Comparison of ENCODE assay signal across 21 mouse cellular contexts in the genomic region with DNA sequence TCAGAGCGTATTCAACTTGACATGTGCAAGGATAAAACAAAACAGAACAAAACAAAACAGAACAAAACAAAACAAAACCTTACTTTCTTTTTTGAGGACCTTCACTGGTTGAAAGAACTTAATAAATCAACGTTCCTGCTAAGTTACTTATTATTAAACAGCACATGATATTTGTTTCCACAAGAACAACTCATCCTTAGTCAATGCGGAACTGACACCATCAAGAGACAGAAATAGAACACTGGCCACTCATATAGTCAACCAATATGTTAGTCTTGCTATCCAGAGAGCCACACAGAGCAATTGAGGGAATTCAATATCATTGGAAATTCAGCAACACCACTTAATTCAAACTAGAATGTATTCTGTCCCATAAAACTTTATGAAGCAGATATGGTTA.
DNase-seq lines count a peak whose midpoint lies in the region; ATAC-seq and TF ChIP-seq lines count a peak whose summit lies in the region.
"Had no signal": no experiment of that assay in that cellular context is flagged by ENCODE, and none has a peak within 500 bp of the region (broad histone marks: within the 10 kb centered on the region; RNA-seq: fewer than 3 reads in every experiment).

No protein-coding gene starts in this region.

- no peaks in the 10 kb centered on the region for H3K79me2 ChIP-seq in CH12.LX (replicated peaks; ENCODE audit: control insufficient read depth, extremely low read depth, insufficient read depth, poor library complexity, severe bottlenecking)

- in situ Hi-C loops in CH12.LX (cut with MboI; ENCODE audit: low pct_ligation_motif_present, low pct_unique_long_range_greater_than_20kb, low sequenced_read_pairs) = no loop called here

- no peak for TF ChIP-seq POLR2A in CH12.LX (IDR thresholded peaks at IDR 0.05; ENCODE audit: low read depth, low read length)
- TF ChIP-seq POLR2A in bone marrow macrophage, adult 2 months (IDR thresholded peaks at IDR 0.05; ENCODE audit: borderline replicate concordance, low read depth, low read length) = no peak

- DNase-seq in CH12.LX (ENCODE audit: extremely low read depth) (peak; percentile 46), NIH3T3 (ENCODE audit: low read depth) (peak; percentile 24)
- DNase-seq in right cerebral cortex, postnatal 36 days (ENCODE audit: low spot score in 2 of 2) = no peak
- no peak for DNase-seq in forebrain, embryonic 10.5 days (ENCODE audit: extremely low spot score, low spot score)
- DNase-seq in midbrain, postnatal 0 days (ENCODE audit: low spot score) = no peak
- DNase-seq: adrenal gland, adult 8-10 months; adrenal gland, postnatal 14 days; adrenal gland, postnatal 36 days; cerebellum, adult 11 months; cerebellum, adult 18-20 months; cerebellum, adult 9-10 months; cerebellum, postnatal 10 days; cerebellum, postnatal 25 days had no signal

- no peaks in the 10 kb centered on the region for H3K9me3 ChIP-seq in CH12.LX (replicated peaks; ENCODE audit: low read length)
- H3K9me3 ChIP-seq in forebrain, embryonic 10.5 days = no peaks in the 10 kb centered on the region
- no peaks in the 10 kb centered on the region for H3K9me3 ChIP-seq in midbrain, postnatal 0 days (ENCODE audit: low read length)
- H3K9me3 ChIP-seq: embryonic facial prominence, embryonic 10.5 days; embryonic facial prominence, embryonic 12.5 days; forebrain, embryonic 12.5 days had no signal

- H3K27ac ChIP-seq in CH12.LX (ENCODE audit: insufficient read depth, low read depth) = no peak overlapping the region
- peak overlapping the region; percentile 78 for H3K27ac ChIP-seq in bone marrow macrophage, adult 2 months (ENCODE audit: insufficient read depth, low read depth, low read length)
- no peak overlapping the region for H3K27ac ChIP-seq in forebrain, embryonic 10.5 days
- H3K27ac ChIP-seq in midbrain, postnatal 0 days (ENCODE audit: low read depth, low read length) = no peak overlapping the region
- H3K27ac ChIP-seq: embryonic facial prominence, embryonic 10.5 days; embryonic facial prominence, embryonic 12.5 days; forebrain, embryonic 12.5 days had no signal

- no peaks in the 10 kb centered on the region for H3K36me3 ChIP-seq in CH12.LX (replicated peaks in 1 of 2; ENCODE audit: control insufficient read depth in 1 of 2, insufficient read depth in 1 of 2, low read length in 1 of 2)
- no peaks in the 10 kb centered on the region for H3K36me3 ChIP-seq in forebrain, embryonic 10.5 days (replicated peaks)
- no peaks in the 10 kb centered on the region for H3K36me3 ChIP-seq in midbrain, postnatal 0 days (ENCODE audit: insufficient read depth, low read length)
- H3K36me3 ChIP-seq: embryonic facial prominence, embryonic 10.5 days; embryonic facial prominence, embryonic 12.5 days; forebrain, embryonic 12.5 days; G1E had no signal

- TF ChIP-seq EP300 in CH12.LX (IDR thresholded peaks at IDR 0.05; ENCODE audit: low read length) = peak; percentile 71

- H3K4me1 ChIP-seq in CH12.LX (ENCODE audit: control insufficient read depth in 1 of 2, insufficient read depth in 2 of 2) = peaks cover 4 to 20% of the 10 kb centered on the region in 2 experiments
- H3K4me1 ChIP-seq in bone marrow macrophage, adult 2 months (ENCODE audit: control insufficient read depth, insufficient read depth, low read length) = peaks cover 12% of the 10 kb centered on the region
- H3K4me1 ChIP-seq in forebrain, embryonic 10.5 days = no peaks in the 10 kb centered on the region
- no peaks in the 10 kb centered on the region for H3K4me1 ChIP-seq in midbrain, postnatal 0 days (ENCODE audit: insufficient read depth, low read length)
- H3K4me1 ChIP-seq: embryonic facial prominence, embryonic 10.5 days; embryonic facial prominence, embryonic 12.5 days; forebrain, embryonic 12.5 days had no signal

- TF ChIP-seq RAD21 in CH12.LX (IDR thresholded peaks at IDR 0.05; ENCODE audit: low read depth, low read length) = no peak

- no peak for ATAC-seq in midbrain, postnatal 0 days (ENCODE audit: low FRiP score)
- ATAC-seq: activated CD4-positive, CD25-positive, alpha-beta regulatory T cell, adult 4 months; forebrain, embryonic 14.5 days; forebrain, embryonic 16.5 days had no signal

- TF ChIP-seq CTCF in CH12.LX (conservative IDR thresholded peaks at IDR 0.05 in 1 of 2, IDR thresholded peaks at IDR 0.05 in 1 of 2; ENCODE audit: low read depth in 2 of 2, low read length in 2 of 2) = no peak
- no peak for TF ChIP-seq CTCF in bone marrow macrophage, adult 2 months (IDR thresholded peaks at IDR 0.05; ENCODE audit: low read depth, low read length)
- no peak for TF ChIP-seq CTCF in midbrain, postnatal 0 days (IDR thresholded peaks at IDR 0.05)

- dilution Hi-C loops in CH12.LX (cut with MboI; ENCODE audit: extremely low pct_ligation_motif_present, extremely low pct_unique_long_range_greater_than_20kb, low sequenced_read_pairs) = no loop called here

- H3K27me3 ChIP-seq in CH12.LX (replicated peaks) = no peaks in the 10 kb centered on the region
- H3K27me3 ChIP-seq in forebrain, embryonic 10.5 days (ENCODE audit: poor library complexity, severe bottlenecking) = no peaks in the 10 kb centered on the region
- H3K27me3 ChIP-seq in midbrain, postnatal 0 days (ENCODE audit: insufficient read depth, low read length) = no peaks in the 10 kb centered on the region
- H3K27me3 ChIP-seq: embryonic facial prominence, embryonic 12.5 days; forebrain, embryonic 12.5 days had no signal

- no peak overlapping the region for H3K9ac ChIP-seq in CH12.LX (ENCODE audit: insufficient read depth, low read depth)
- H3K9ac ChIP-seq in midbrain, postnatal 0 days (replicated peaks; ENCODE audit: low read length, poor library complexity, severe bottlenecking) = no peak overlapping the region
- H3K9ac ChIP-seq: embryonic facial prominence, embryonic 12.5 days; forebrain, embryonic 12.5 days had no signal

- H3K4me2 ChIP-seq in CH12.LX (ENCODE audit: insufficient read depth, low read depth, poor library complexity, severe bottlenecking) = no peak overlapping the region; the same call in 1 of the 2 replicates
- H3K4me2 ChIP-seq in midbrain, postnatal 0 days (ENCODE audit: low read depth, low read length, poor library complexity, severe bottlenecking) = no peak overlapping the region
- H3K4me2 ChIP-seq: embryonic facial prominence, embryonic 12.5 days; forebrain, embryonic 12.5 days had no signal

- WGBS in forebrain, embryonic 10.5 days = 78% methylated on average over 3 of the region's 3 CpGs
- WGBS in midbrain, postnatal 0 days = 79% methylated on average over 3 of the region's 3 CpGs

- H3K4me3 ChIP-seq in CH12.LX (replicated peaks in 1 of 3; ENCODE audit: low read depth in 2 of 3, low read length in 2 of 3, poor library complexity in 1 of 3) = no peak overlapping the region
- H3K4me3 ChIP-seq in bone marrow macrophage, adult 2 months (ENCODE audit: insufficient read depth, low read length) = no peak overlapping the region
- H3K4me3 ChIP-seq in forebrain, embryonic 10.5 days = no peak overlapping the region
- H3K4me3 ChIP-seq in midbrain, postnatal 0 days (ENCODE audit: low read depth, low read length) = no peak overlapping the region
- H3K4me3 ChIP-seq: embryonic facial prominence, embryonic 10.5 days; embryonic facial prominence, embryonic 12.5 days; forebrain, embryonic 12.5 days had no signal

TF ChIP-seq in CH12.LX, 34 proteins besides CTCF, POLR2A, EP300 and RAD21:
- TF ChIP-seq CHD1 (IDR thresholded peaks at IDR 0.05; ENCODE audit: low read depth, low read length) = no peak
- peak; percentile 86 for TF ChIP-seq MEF2A (IDR thresholded peaks at IDR 0.05; ENCODE audit: borderline replicate concordance, low read depth, low read length)
- peak; percentile 53; the same call in 1 of the 2 replicates for TF ChIP-seq IRF4 (IDR thresholded peaks at IDR 0.05; ENCODE audit: low read depth, low read length)
- TF ChIP-seq TBP (conservative IDR thresholded peaks at IDR 0.05; ENCODE audit: low read depth, low read length) = 0 out of 2 replicates have a peak, but pooled peaks have one; percentile 14
- TF ChIP-seq UBTF (IDR thresholded peaks at IDR 0.05; ENCODE audit: low read depth, low read length) = no peak
- no peak for TF ChIP-seq USF2 (conservative IDR thresholded peaks at IDR 0.05; ENCODE audit: low read depth, low read length)
- TF ChIP-seq RCOR1 (conservative IDR thresholded peaks at IDR 0.05; ENCODE audit: low read depth, low read length) = no peak
- TF ChIP-seq USF1 (IDR thresholded peaks at IDR 0.05; ENCODE audit: low read depth, low read length) = no peak
- TF ChIP-seq ETS1 (conservative IDR thresholded peaks at IDR 0.05; ENCODE audit: low read depth, low read length) = no peak; the same call in 1 of the 2 replicates

Comparison
In these comparisons a context has a peak if more than half of its experiments do, and no peak if none do; other contexts are left out.
1. DNase-seq: peak in CH12.LX (single experiment) and NIH3T3 (single experiment); none in right cerebral cortex, postnatal 36 days (0 of 2), forebrain, embryonic 10.5 days (single experiment) and midbrain, postnatal 0 days (single experiment).